Mouse (Mus musculus): ENCODE data around the gene Tmem231. TPM values are rescaled to one million over a fixed set of nuclear protein-coding genes. Genes with fewer than 3 reads are reported as not detected.

Tmem231 gene
- total RNA-seq, 2 experiments from 2014 or later = 10.6 to 13.1 TPM

DNA sequence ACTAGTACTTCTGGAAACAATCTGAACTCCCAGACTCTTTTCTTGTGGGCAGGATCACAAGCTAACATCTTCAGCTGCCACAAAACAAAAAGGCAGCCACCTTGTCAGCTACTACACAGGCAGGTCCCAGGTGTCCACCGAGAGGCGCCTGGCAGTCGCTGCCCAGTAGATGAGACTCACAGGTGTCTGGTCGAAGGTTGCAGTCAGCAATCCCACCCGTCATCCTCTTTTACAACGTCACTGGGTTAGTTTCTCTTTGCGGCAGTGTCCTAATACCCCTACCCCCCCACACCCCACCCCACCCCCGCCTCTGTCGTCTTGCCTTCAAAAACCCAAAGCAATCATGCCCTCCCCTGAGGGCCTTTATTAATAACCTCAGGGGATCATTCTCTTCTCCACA, 57.9 kb downstream of the Tmem231 start:
- no peak for DNase-seq (ENCODE audit: low spot score in 2 of 2)
- intact Hi-C loops (cut with DNase I) = loop anchor here (5.0 kb wide), 1 partner anchor 57 kb away; the partner anchor contains the start of gene Tmem231

DNA sequence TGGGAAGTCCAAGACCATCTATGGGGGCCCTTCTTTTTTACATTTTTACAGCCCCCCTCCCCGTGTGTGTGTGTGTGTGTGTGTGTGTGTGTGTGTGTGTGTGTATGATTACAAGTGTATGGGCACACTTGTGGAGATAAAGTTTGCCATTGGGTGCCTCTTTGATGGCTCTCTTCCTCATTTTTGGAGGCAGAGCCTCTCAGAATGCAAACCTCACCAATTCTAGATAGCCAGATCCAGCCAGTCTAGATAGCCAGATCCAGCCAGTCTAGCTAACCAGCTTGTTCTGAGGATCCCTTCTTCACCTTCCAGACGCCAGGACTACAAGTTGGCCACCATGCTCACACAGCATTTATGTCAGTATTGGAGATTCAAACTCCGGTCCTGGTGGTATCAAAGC, 62.4 kb downstream of the Tmem231 start:
- intact Hi-C loops (cut with DNase I) = no loop called here
- no peak for DNase-seq (ENCODE audit: low spot score in 2 of 2)

DNA sequence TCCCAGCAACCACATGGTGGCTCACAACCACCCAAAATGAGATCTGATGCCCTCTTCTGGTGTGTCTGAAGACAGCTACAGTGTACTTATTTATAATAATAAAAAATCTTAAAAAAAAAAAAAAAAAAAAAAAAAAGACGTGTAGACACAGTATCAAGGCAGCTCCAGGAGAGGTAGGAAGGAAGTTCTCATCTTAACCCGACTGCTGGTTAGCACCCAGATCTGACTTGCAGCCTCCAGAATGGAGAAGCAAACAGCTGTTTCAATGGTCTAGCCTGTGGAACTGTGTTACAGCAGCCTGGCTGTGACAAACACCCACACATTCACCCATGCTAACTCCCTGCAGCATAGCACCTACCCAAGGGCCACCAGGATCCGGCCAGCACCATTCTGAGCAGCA, 63.3 kb downstream of the Tmem231 start:
- no peak for DNase-seq (ENCODE audit: low spot score in 2 of 2)
- intact Hi-C loops (cut with DNase I) = no loop called here

DNA sequence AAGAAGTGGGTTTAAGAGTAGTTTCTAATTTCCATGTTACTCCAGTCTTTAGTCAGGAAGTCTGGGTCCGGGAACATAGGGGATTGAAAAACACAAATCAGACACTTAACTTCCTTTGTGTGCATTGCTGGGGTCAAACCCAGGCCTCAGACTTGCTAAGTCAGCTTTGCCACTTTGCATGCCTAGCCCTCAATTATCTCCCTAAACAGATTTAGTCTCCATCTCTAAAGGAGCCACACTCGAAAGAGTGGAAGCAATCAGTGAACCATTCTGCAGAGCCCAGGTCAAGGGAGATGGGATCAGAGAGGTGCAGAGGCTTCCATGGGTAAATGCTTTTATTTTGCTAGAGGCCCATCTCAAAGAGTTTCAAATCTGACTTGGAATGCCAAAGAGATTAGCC, 65.0 kb downstream of the Tmem231 start:
- DNase-seq (ENCODE audit: low spot score in 2 of 2) = no peak
- intact Hi-C loops (cut with DNase I) = no loop called here

DNA sequence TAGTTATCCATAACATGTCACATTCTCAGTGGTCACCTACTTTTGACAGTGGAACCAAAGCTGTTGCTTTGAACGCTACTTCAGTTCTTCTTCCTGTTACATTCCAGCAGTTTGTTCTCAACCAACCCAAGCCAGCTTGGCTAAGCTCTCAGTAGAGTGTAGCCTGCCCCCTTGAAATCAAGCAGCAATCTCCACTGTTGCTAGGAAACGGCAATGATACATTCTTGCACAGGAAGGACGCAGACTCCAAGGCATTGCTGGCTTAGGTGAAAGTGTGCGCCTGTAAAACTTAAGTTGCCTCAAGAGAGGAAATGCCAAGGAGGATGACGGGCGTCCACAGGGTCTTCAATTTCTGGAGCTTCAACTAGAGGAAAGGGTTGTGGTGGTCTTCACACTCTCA, 67.8 kb downstream of the Tmem231 start:
- no peak for DNase-seq (ENCODE audit: low spot score in 2 of 2)
- intact Hi-C loops (cut with DNase I) = no loop called here

DNA sequence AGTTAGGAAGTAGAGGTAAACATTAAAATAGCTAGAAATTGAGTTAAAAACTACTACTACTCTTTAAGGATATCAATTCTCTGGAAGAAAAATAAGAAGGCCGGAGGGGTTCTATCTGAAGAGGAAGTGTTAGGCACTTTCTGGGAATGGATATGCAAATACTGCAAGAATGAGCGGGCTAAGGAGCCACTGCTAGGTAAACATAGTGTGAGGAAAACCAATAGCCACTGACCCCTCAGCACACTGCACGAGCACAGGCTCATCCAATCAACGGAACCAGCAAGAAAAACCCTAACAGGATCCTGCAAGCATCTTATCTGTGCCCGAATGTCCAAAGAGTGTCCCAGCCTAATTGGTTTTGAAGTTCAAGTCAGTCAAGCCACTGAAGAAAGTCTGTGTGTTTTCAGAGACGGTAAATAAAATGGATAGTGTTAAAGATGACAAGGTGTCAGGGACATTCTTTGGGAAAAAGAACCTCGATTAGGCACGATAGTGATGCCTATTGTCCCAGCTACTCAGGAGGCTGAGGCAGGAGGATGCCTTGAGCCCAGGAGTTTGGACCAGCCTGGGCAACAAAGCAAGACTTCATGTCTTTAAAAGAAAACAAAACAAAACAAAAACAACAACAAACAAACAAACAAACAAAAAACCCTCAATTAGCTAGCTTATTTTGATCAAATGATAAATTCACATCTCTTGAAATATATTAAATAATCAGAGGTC, 68.4 kb downstream of the Tmem231 start:
- DNase-seq (ENCODE audit: low spot score in 2 of 2) = no peak
- intact Hi-C loops (cut with DNase I) = no loop called here

DNA sequence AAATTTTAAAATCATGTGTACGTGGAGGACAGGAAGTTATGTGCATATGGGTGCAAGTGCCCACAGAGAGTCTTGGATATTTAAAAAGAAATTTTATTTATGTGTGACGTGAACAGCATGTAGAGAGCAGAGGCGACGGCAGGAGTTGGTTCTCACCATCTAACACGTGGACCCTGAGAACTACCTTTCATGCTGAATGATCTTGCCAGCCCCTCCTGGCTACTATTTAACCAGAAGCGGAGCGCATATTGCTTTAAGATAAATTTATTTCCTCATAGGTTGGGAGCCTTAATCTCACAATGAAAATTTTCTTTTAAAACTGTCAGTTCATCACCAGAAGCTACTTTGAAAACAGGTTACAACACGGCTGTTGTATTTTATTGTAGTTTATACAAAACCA, 69.0 kb downstream of the Tmem231 start:
- no peak for DNase-seq (ENCODE audit: low spot score in 2 of 2)
- intact Hi-C loops (cut with DNase I) = no loop called here

DNA sequence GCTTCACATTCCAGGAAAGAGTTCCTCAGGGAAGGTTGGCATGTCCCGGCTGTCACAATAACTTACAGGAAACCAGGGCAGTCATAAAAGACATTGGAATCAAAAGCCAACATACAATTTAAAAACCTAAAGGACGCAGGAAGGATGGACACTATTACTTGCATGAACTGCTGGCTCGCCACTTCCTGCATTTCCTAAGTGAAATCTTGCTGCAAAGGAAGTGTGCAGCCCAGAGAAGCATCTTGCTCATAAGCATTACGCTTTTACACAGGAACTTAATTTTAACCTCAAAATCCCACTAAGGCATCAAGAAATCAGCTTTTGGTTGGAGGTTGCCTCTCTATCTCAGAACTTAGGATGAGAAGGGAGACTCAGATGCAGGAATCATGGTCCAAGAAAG, 70.4 kb downstream of the Tmem231 start:
- intact Hi-C loops (cut with DNase I) = no loop called here
- DNase-seq (ENCODE audit: low spot score in 2 of 2) = no peak

Other genes starting within 250 kb of the Tmem231 start
- gene Ctrb1, start 242.9 kb downstream of the Tmem231 start, total RNA-seq (2021) = not detected
- gene Bcar1, start 190.1 kb downstream of the Tmem231 start, total RNA-seq (2021) = 10 to 100 TPM; 51.8 to 53.9 TPM
- gene Cfdp1, start 79.6 kb downstream of the Tmem231 start, total RNA-seq (2021) = 10 to 100 TPM; 76.9 to 78.2 TPM
- gene Tmem170, start 57.1 kb downstream of the Tmem231 start, total RNA-seq (2021) = 1 to 10 TPM; 2.9 to 4.4 TPM
- under 1 TPM; 0.36 to 0.57 TPM for gene Chst5, start 23.4 kb downstream of the Tmem231 start, total RNA-seq (2021)
- 100 to 1,000 TPM; 201 to 216 TPM for gene Gabarapl2, start 6.8 kb upstream of the Tmem231 start, total RNA-seq (2021)
- gene Adat1, start 58.4 kb upstream of the Tmem231 start, total RNA-seq (2021) = 1 to 10 TPM; 4.0 to 8.0 TPM
- gene Kars, start 77.4 kb upstream of the Tmem231 start, total RNA-seq (2021) = 10 to 100 TPM; 68.6 to 73.2 TPM
- gene Terf2ip, start 77.5 kb upstream of the Tmem231 start, total RNA-seq (2021) = 10 to 100 TPM; 36.2 to 37.8 TPM
- not detected for gene Gm6793, start 81.2 kb upstream of the Tmem231 start, total RNA-seq (2021)

All from left cerebral cortex, postnatal 36 days (tissue).